Mouse (Mus musculus) lung, postnatal 0 days (tissue): ENCODE data around the gene Pdpn.

Experiments used
- CTCF ChIP-seq: IDR thresholded peaks from 2 replicates; pipeline ENCODE4 v1.5.1; 2016; ENCODE audit warnings: antibody characterized with exemption, mild to moderate bottlenecking
- EP300 ChIP-seq: IDR thresholded peaks from 2 replicates; pipeline ENCODE4 v1.6.1; 2016; ENCODE audit warnings: antibody characterized with exemption, mild to moderate bottlenecking, control low read depth

DNA sequence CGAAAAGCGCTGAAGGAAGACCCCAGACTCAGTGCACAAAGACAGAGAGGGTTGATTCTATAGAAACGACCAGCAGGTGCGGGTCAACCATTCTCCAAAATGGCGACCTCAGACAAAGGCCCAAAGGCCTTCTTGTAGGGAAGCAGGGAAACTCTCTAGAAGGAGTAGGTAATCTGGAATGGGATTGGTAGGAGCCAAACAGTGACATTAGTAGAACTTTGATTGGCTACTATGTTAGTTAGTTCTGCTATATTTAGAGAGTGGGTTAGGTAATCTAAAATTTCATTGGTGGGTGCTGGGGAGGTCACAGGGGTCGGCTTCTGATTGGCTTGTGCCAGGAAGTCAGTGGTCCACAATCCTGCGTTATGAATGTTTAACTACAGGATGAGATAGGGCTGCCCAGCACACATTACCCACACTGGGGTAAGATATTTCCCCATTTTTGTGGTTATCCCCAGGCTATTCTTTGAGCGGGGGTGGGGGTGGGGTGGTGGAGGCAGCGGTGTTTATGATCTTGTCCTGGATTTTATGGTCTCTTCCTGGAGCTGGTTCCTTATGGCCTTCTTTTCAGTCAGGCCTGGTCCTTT lies 59.7 kb downstream of the Pdpn start:
- TF ChIP-seq CTCF = no peak
- TF ChIP-seq EP300 = no peak
